Mouse (Mus musculus): ENCODE data around the gene Polr1a. TPM values are rescaled to one million over a fixed set of nuclear protein-coding genes. Genes with fewer than 3 reads are reported as not detected.

The Polr1a gene
- polyA plus RNA-seq (2012; fragmentation: generic; extraction: Trizol), result 35.1 TPM
- long read RNA-seq, experiment 1, partial matches to known transcripts, result 7 of 7 reads
- long read RNA-seq, experiment 1, other reads (novel, unspliced or antisense), result 0 of 7 reads
- long read RNA-seq, experiment 2, full-length matches to known transcripts, result 25 of 164 reads
- long read RNA-seq, experiment 2, partial matches to known transcripts, result 126 of 164 reads
- long read RNA-seq, experiment 2, other reads (novel, unspliced or antisense), result 13 of 164 reads

GRCm38 (mm10) chr6:71908481-71909381, at the start of gene Polr1a, which contains the start of gene Ptcd3:
Gene Polr1a, plus strand, starts transcription at chr6:71909053.
Gene Ptcd3, minus strand, starts transcription at chr6:71908750.
- TF ChIP-seq MYOG (IDR thresholded peaks at IDR 0.05; ENCODE audit: control insufficient read depth, extremely low read depth, insufficient read length) (no peak), MAX (IDR thresholded peaks at IDR 0.05) (peak; percentile 40)
- Histone ChIP-seq H3K79me2 (ENCODE audit: control insufficient read depth, insufficient read depth) (peaks cover 83% of the 10 kb centered on the region), H3K79me3 (ENCODE audit: low read depth) (peaks cover 54% of the 10 kb centered on the region), H3K36me3 (ENCODE audit: control insufficient read depth, insufficient read depth) (peaks cover 49% of the 10 kb centered on the region), H3ac (ENCODE audit: control insufficient read depth, insufficient read length, low read depth) (peak within 1 kb of the TSS; percentile 81), H3K4me3 (ENCODE audit: insufficient read depth, poor library complexity, severe bottlenecking) (peak within 1 kb of the TSS; percentile 65), H3K27me3 (ENCODE audit: control insufficient read depth, insufficient read depth, insufficient read length) (no peaks in the 10 kb centered on the region)

- no peak for TF ChIP-seq MYOD1 (IDR thresholded peaks at IDR 0.05; ENCODE audit: control insufficient read depth, insufficient read length, low read depth)
- Histone ChIP-seq H3K27me3 (ENCODE audit: control insufficient read depth, insufficient read depth, insufficient read length) (no peaks in the 10 kb centered on the region), H3K79me2 (ENCODE audit: control insufficient read depth, insufficient read depth) (no peaks in the 10 kb centered on the region), H3K36me3 (ENCODE audit: control insufficient read depth, insufficient read depth) (peaks cover 69% of the 10 kb centered on the region), H3K4me3 (ENCODE audit: insufficient read depth, poor library complexity, severe bottlenecking) (no peak overlapping the region), H3K79me3 (ENCODE audit: low read depth) (no peaks in the 10 kb centered on the region), H3ac (ENCODE audit: control insufficient read depth, insufficient read length, low read depth) (no peak overlapping the region)
Measured at GRCm38 (mm10) chr6:71867751-71868150, 41.1 kb upstream of the Polr1a start.

GRCm38 (mm10) chr6:71868809-71869208, 40.0 kb upstream of the Polr1a start:
- Histone ChIP-seq H3ac (ENCODE audit: control insufficient read depth, insufficient read length, low read depth) (no peak overlapping the region), H3K36me3 (ENCODE audit: control insufficient read depth, insufficient read depth) (peaks cover 68% of the 10 kb centered on the region), H3K27me3 (ENCODE audit: control insufficient read depth, insufficient read depth, insufficient read length) (no peaks in the 10 kb centered on the region), H3K79me2 (ENCODE audit: control insufficient read depth, insufficient read depth) (no peaks in the 10 kb centered on the region), H3K4me3 (ENCODE audit: insufficient read depth, poor library complexity, severe bottlenecking) (no peak overlapping the region), H3K79me3 (ENCODE audit: low read depth) (no peaks in the 10 kb centered on the region)
- TF ChIP-seq MYOD1 (IDR thresholded peaks at IDR 0.05; ENCODE audit: control insufficient read depth, insufficient read length, low read depth), result no peak
- TF ChIP-seq CTCF (IDR thresholded peaks at IDR 0.05; ENCODE audit: control insufficient read depth, insufficient read depth, insufficient read length), result no peak
- no peak for TF ChIP-seq FOSL1 (IDR thresholded peaks at IDR 0.05; ENCODE audit: insufficient read depth, low read length, poor library complexity, severe bottlenecking)
- TF ChIP-seq USF1 (IDR thresholded peaks at IDR 0.05; ENCODE audit: low read depth), result no peak
- no peak for TF ChIP-seq CEBPB (IDR thresholded peaks at IDR 0.05; ENCODE audit: low read depth)
- no peak for TF ChIP-seq MYOG (IDR thresholded peaks at IDR 0.05; ENCODE audit: control insufficient read depth, extremely low read depth, insufficient read length)
- no peak for TF ChIP-seq MAX (IDR thresholded peaks at IDR 0.05)

GRCm38 (mm10) chr6:71871396-71871795, 37.5 kb upstream of the Polr1a start:
- Histone ChIP-seq H3K79me2 (ENCODE audit: control insufficient read depth, insufficient read depth) (no peaks in the 10 kb centered on the region), H3K27me3 (ENCODE audit: control insufficient read depth, insufficient read depth, insufficient read length) (no peaks in the 10 kb centered on the region), H3K4me3 (ENCODE audit: insufficient read depth, poor library complexity, severe bottlenecking) (no peak overlapping the region), H3ac (ENCODE audit: control insufficient read depth, insufficient read length, low read depth) (no peak overlapping the region), H3K36me3 (ENCODE audit: control insufficient read depth, insufficient read depth) (peaks cover 75% of the 10 kb centered on the region), H3K79me3 (ENCODE audit: low read depth) (no peaks in the 10 kb centered on the region)
- TF ChIP-seq FOSL1 (IDR thresholded peaks at IDR 0.05; ENCODE audit: insufficient read depth, low read length, poor library complexity, severe bottlenecking), result no peak
- TF ChIP-seq CTCF (IDR thresholded peaks at IDR 0.05; ENCODE audit: control insufficient read depth, insufficient read depth, insufficient read length), result no peak
- TF ChIP-seq MYOD1 (IDR thresholded peaks at IDR 0.05; ENCODE audit: control insufficient read depth, insufficient read length, low read depth), result no peak
- no peak for TF ChIP-seq MYOG (IDR thresholded peaks at IDR 0.05; ENCODE audit: control insufficient read depth, extremely low read depth, insufficient read length)
- TF ChIP-seq USF1 (IDR thresholded peaks at IDR 0.05; ENCODE audit: low read depth), result no peak
- TF ChIP-seq MAX (IDR thresholded peaks at IDR 0.05), result no peak
- no peak for TF ChIP-seq CEBPB (IDR thresholded peaks at IDR 0.05; ENCODE audit: low read depth)

GRCm38 (mm10) chr6:71877965-71878760, 30.7 kb upstream of the Polr1a start:
- Histone ChIP-seq H3K4me3 (ENCODE audit: insufficient read depth, poor library complexity, severe bottlenecking) (no peak overlapping the region), H3K79me2 (ENCODE audit: control insufficient read depth, insufficient read depth) (no peaks in the 10 kb centered on the region), H3K27me3 (ENCODE audit: control insufficient read depth, insufficient read depth, insufficient read length) (no peaks in the 10 kb centered on the region), H3ac (ENCODE audit: control insufficient read depth, insufficient read length, low read depth) (no peak overlapping the region), H3K36me3 (ENCODE audit: control insufficient read depth, insufficient read depth) (peaks cover 74% of the 10 kb centered on the region), H3K79me3 (ENCODE audit: low read depth) (no peaks in the 10 kb centered on the region)
- TF ChIP-seq MAX (IDR thresholded peaks at IDR 0.05) (no peak), CEBPB (IDR thresholded peaks at IDR 0.05; ENCODE audit: low read depth) (no peak), USF1 (IDR thresholded peaks at IDR 0.05; ENCODE audit: low read depth) (no peak), MYOD1 (IDR thresholded peaks at IDR 0.05; ENCODE audit: control insufficient read depth, insufficient read length, low read depth) (no peak), MYOG (IDR thresholded peaks at IDR 0.05; ENCODE audit: control insufficient read depth, extremely low read depth, insufficient read length) (no peak)
